8 mouse cellular contexts compared by ENCODE assay signal in genomic region chr5:32135336-32136206, GRCm38 (mm10). TPM values are rescaled to one million over a fixed set of nuclear protein-coding genes. Genes with fewer than 3 reads are reported as not detected.
DNase-seq lines count a peak whose midpoint lies in the region; ATAC-seq and TF ChIP-seq lines count a peak whose summit lies in the region.

TSS of gene Fosl2 (plus strand) at chr5:32135801.

- H3K4me3 ChIP-seq in forebrain, embryonic 15.5 days, result peak within 1 kb of the TSS; percentile 65
- H3K4me3 ChIP-seq in liver, postnatal 0 days (ENCODE audit: low read depth, low read length), result peak within 1 kb of the TSS; percentile 78
- peak within 1 kb of the TSS; percentile 57 for H3K4me3 ChIP-seq in neural tube, embryonic 13.5 days
- peak within 1 kb of the TSS; percentile 83 for H3K4me3 ChIP-seq in testis, adult 2 months (ENCODE audit: control insufficient read depth, low read depth, low read length)

- peaks cover 46% of the 10 kb centered on the region for H3K27me3 ChIP-seq in forebrain, embryonic 15.5 days
- peaks cover 37% of the 10 kb centered on the region for H3K27me3 ChIP-seq in liver, postnatal 0 days (ENCODE audit: insufficient read depth, low read length)
- H3K27me3 ChIP-seq in neural tube, embryonic 13.5 days, result peaks cover 84% of the 10 kb centered on the region
- no peaks in the 10 kb centered on the region for H3K27me3 ChIP-seq in testis, adult 2 months (ENCODE audit: control insufficient read depth, insufficient read depth, low read length)

- peaks cover 31% of the 10 kb centered on the region for H3K4me1 ChIP-seq in forebrain, embryonic 15.5 days
- H3K4me1 ChIP-seq in liver, postnatal 0 days (ENCODE audit: insufficient read depth), result peaks cover 17% of the 10 kb centered on the region
- peaks cover 40% of the 10 kb centered on the region for H3K4me1 ChIP-seq in neural tube, embryonic 13.5 days (replicated peaks)
- H3K4me1 ChIP-seq in testis, adult 2 months (ENCODE audit: control insufficient read depth, insufficient read depth, low read length), result peaks cover 16% of the 10 kb centered on the region

- H3K9ac ChIP-seq in forebrain, embryonic 15.5 days (replicated peaks), result peak within 1 kb of the TSS; percentile 69
- H3K9ac ChIP-seq in liver, postnatal 0 days (replicated peaks), result peak within 1 kb of the TSS; percentile 87
- peak within 1 kb of the TSS; percentile 76 for H3K9ac ChIP-seq in neural tube, embryonic 13.5 days

- H3K36me3 ChIP-seq in forebrain, embryonic 15.5 days, result no peaks in the 10 kb centered on the region
- no peaks in the 10 kb centered on the region for H3K36me3 ChIP-seq in liver, postnatal 0 days (replicated peaks; ENCODE audit: insufficient read depth, low read length)
- no peaks in the 10 kb centered on the region for H3K36me3 ChIP-seq in neural tube, embryonic 13.5 days
- H3K36me3 ChIP-seq in testis, adult 2 months (ENCODE audit: control insufficient read depth, insufficient read depth, low read length), result no peaks in the 10 kb centered on the region

- H3K27ac ChIP-seq in forebrain, embryonic 15.5 days (replicated peaks), result peak within 1 kb of the TSS; percentile 90
- H3K27ac ChIP-seq in liver, postnatal 0 days (ENCODE audit: low read depth), result peak within 1 kb of the TSS; percentile 98
- peak within 1 kb of the TSS; percentile 76 for H3K27ac ChIP-seq in neural tube, embryonic 13.5 days (replicated peaks)
- H3K27ac ChIP-seq in testis, adult 2 months (ENCODE audit: control insufficient read depth, insufficient read depth, low read depth, low read length), result peak within 1 kb of the TSS; percentile 84

- H3K9me3 ChIP-seq in forebrain, embryonic 15.5 days, result no peaks in the 10 kb centered on the region
- H3K9me3 ChIP-seq in liver, postnatal 0 days (ENCODE audit: low read length), result no peaks in the 10 kb centered on the region
- H3K9me3 ChIP-seq in neural tube, embryonic 13.5 days, result no peaks in the 10 kb centered on the region

- no peak for TF ChIP-seq EP300 in liver, postnatal 0 days (IDR thresholded peaks at IDR 0.05; ENCODE audit: low read depth)

- TF ChIP-seq CTCF in liver, postnatal 0 days (IDR thresholded peaks at IDR 0.05; ENCODE audit: low read depth), result no peak
- TF ChIP-seq CTCF in testis, adult 2 months (IDR thresholded peaks at IDR 0.05; ENCODE audit: control insufficient read depth, insufficient read depth, insufficient replicate concordance, low read depth, low read length), result no peak

- peak within 1 kb of the TSS; percentile 84 for H3K4me2 ChIP-seq in forebrain, embryonic 15.5 days (replicated peaks)
- H3K4me2 ChIP-seq in liver, postnatal 0 days (ENCODE audit: low read depth, low read length), result peak within 1 kb of the TSS; percentile 87
- peak within 1 kb of the TSS; percentile 90 for H3K4me2 ChIP-seq in neural tube, embryonic 13.5 days

- intact Hi-C loops in heart, postnatal 14 days (cut with DNase I), result loop anchor here (5.0 to 10.0 kb wide), 3 partner anchors 258 to 541 kb away; partner anchors contain the start of gene Mrpl33

- peak; percentile 81 for ATAC-seq in cerebellum, adult (ENCODE audit: insufficient number of reproducible peaks, low FRiP score, low TSS enrichment)
- peak; percentile 88 for ATAC-seq in forebrain, embryonic 15.5 days (replicated peaks)
- ATAC-seq in liver, postnatal 0 days, result peak; percentile 83
- peak; percentile 87 for ATAC-seq in neural tube, embryonic 13.5 days (ENCODE audit: low read depth)

- 1% methylated on average over 65 of the region's 85 CpGs for WGBS in forebrain, embryonic 15.5 days
- under 1% methylated on average over 58 of the region's 85 CpGs for WGBS in liver, postnatal 0 days (ENCODE audit: insufficient replicate concordance)
- 1% methylated on average over 57 of the region's 85 CpGs for WGBS in neural tube, embryonic 13.5 days

- peak; percentile 93 for DNase-seq in ES-CJ7 (ENCODE audit: low read depth, low spot score)
- peak; percentile 94 to 95 for DNase-seq in heart, postnatal 14 days
- DNase-seq in layer of hippocampus, adult 11-12 months (ENCODE audit: low spot score), result peak; percentile 94
- peak; percentile 89 for DNase-seq in liver, postnatal 0 days

- TF ChIP-seq POLR2A in testis, adult 2 months (IDR thresholded peaks at IDR 0.05; ENCODE audit: control insufficient read depth, low read depth, low read length), result peak; percentile 52

RNA-seq across cellular contexts. Expression of gene Fosl2, which starts in this region (rescaled TPM):
- polyA plus RNA-seq in forebrain, embryonic 15.5 days (2015; fragmentation: Nextera tagmentation; extraction: Ambion mirVana), result 2.7 and 2.8 TPM in 2 replicates
- 10 to 100 TPM; 32.4 to 36.3 TPM for total RNA-seq in heart, postnatal 14 days (2021)
- polyA plus RNA-seq in liver, postnatal 0 days (2015; fragmentation: Nextera tagmentation; extraction: Ambion mirVana), result 0.92 and 0.95 TPM in 2 replicates
- 0.54 and 0.62 TPM in 2 replicates for polyA plus RNA-seq in neural tube, embryonic 13.5 days (2015; fragmentation: Nextera tagmentation; extraction: Ambion mirVana)
- 1.4 and 1.6 TPM in 2 replicates for polyA plus RNA-seq in testis, adult 2 months (2012; rRNA removed)

Comparison
In these comparisons a context has a peak if more than half of its experiments do, and no peak if none do; other contexts are left out.
1. Peak in every context shown above with its lines: DNase-seq, ATAC-seq, H3K4me3 ChIP-seq and H3K27ac ChIP-seq.
2. Peak in DNase-seq, ATAC-seq, H3K4me3 ChIP-seq, H3K27ac ChIP-seq, H3K9ac ChIP-seq and H3K4me2 ChIP-seq in liver, postnatal 0 days; RNA of the gene not detected or under 1 TPM.
3. Peak in ATAC-seq, H3K4me3 ChIP-seq, H3K27ac ChIP-seq, H3K9ac ChIP-seq and H3K4me2 ChIP-seq in neural tube, embryonic 13.5 days; RNA of the gene not detected or under 1 TPM.